12 mouse cellular contexts compared by ENCODE assay signal in genomic region chr7:67592670-67593069, GRCm38 (mm10).
"Had no signal": no experiment of that assay in that cellular context is flagged by ENCODE, and none has a peak within 500 bp of the region (broad histone marks: within the 10 kb centered on the region; RNA-seq: fewer than 3 reads in every experiment).

No protein-coding gene starts in this region.

- DNase-seq: kidney, adult 8-10 months; kidney, postnatal 10 days; kidney, postnatal 36 days; layer of hippocampus, postnatal 36 days; liver, embryonic 13.5 days; lung, adult 2 months; lung, postnatal 14 days; lung, postnatal 4 days; right cerebral cortex, postnatal 14 days; right cerebral cortex, postnatal 4 days; thymus, postnatal 25 days had no signal

- ATAC-seq: midbrain, embryonic 16.5 days had no signal
